Mouse (Mus musculus) cortical plate, adult 2 months (tissue): ENCODE data around the gene Cmss1.

Experiments used
- CTCF ChIP-seq: fragments of 200-500 bp; IDR thresholded peaks from 2 replicates; pipeline ENCODE4 v1.5.1; 2011; ENCODE audit warnings: mild to moderate bottlenecking, control low read depth, low read length; ENCODE audit not compliant: insufficient read depth; ENCODE audit errors: extremely low read depth
- POLR2A ChIP-seq: fragments of 200-500 bp; IDR thresholded peaks from 2 replicates; pipeline ENCODE4 v1.6.1; 2011; ENCODE audit warnings: mild to moderate bottlenecking, low read length, control low read depth; ENCODE audit not compliant: insufficient read depth; ENCODE audit errors: extremely low read depth

DNA sequence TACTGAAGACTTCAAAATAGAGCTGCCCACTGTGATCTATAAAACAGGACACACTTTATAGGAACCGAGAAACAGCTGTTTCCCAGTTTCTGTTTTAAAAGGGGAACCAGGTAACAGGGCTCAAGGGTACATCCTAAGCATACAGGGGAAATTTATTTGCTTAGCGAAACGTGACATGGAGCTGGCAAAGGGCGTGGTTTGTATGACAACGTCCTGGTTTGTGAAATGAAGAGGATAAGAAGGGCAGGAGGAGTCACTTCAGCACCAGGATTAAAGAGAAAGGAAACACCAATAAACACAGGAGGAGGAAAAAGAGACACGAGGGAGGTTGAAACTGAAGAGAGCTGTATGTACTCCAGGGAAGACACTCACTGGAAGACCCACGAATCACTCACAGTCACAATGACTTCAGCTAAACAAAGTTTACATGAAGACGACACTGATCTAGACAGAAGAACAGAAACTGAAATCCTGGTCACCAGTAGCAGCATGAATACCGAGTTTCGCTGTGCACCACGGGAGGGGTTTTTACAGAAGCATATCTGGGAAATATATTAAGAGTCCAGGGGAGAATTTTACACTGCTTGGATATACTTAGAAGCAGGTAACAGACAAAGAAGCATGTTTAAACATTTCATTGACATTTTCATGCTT lies 269.8 kb downstream of the Cmss1 start:
- TF ChIP-seq CTCF (no peak), POLR2A (no peak)
